Mouse (Mus musculus): ENCODE measurements at regions not wholly inside any gene's neighbourhood (a gene's known extent, or its start where the extent isn't known, plus 50 kb on each side); places are given as distances from the start of the nearest gene placed in this dataset.

DNA sequence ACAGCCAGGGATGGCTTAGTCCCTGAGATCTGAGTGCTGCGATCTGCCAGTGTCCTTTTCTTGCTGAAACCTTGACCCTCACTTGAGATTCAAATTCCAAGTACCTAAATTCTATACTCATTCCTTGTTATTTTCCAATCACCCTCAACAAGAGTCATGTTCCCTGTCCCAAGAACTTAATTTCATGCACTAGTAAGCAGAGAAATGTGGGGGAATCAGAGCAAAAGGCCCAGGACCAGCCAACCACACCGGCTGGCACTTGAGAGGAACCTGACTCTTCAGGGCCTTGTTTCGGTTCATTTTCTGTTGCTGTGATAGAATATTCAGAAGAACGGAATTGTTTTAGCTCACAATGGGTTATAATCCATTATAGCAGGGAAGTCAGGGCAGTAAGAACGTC lies 583.7 kb upstream of the Adam5 start:
- DNase-seq (ENCODE audit: extremely low read depth, low read depth, low spot score) = no peak

DNA sequence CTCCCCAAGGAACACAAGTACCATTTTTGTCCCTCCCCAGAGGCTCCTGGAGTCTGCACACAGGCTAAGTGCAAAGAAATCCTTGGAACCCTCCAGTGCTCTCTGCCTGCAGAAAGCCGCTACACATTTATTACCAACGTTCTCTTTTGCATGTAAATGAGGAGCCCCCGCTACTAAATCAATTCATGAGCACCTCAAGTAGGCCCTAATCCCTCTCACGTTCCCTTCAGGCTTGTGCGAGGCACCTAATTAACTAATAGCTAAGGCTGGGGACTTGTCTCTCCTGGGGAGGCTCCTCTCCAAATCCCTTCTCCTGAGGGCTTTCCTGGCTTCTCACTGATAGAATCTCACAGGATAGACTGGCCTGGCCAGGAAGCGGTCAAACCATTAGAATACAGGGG lies 568.6 kb upstream of the Adam5 start:
- no peak for DNase-seq (ENCODE audit: extremely low read depth, low read depth, low spot score)

GRCm38 (mm10) chr8:25389947-25390346 lies 565.8 kb upstream of the Adam5 start:
- no peak for DNase-seq (ENCODE audit: extremely low read depth, low read depth, low spot score)

DNA sequence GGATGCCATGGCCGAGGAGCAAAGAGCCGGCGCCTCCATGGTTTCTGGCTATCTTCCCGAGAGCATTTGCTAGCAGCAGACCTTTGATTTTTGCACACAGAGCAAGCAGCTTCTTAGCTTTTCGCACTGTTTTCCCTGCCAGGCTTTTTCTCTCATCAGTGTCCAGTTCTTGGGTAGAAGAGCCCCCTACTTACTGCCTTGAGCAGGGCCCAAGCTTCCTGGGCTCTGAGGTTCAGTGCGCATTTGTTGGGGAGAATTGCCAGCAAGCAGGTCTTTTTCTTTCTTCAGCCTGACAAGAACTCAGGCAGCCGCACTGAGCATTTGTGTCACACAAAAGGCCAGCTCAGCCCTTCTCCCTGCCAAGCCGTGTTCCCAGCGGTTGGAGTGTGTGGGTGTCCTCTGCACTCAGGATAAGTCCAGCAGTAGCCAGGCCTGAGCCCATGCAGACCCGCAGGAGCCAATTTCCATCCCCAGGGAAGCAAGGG lies 565.2 kb upstream of the Adam5 start:
- DNase-seq (ENCODE audit: extremely low read depth, low read depth, low spot score) = no peak

DNA sequence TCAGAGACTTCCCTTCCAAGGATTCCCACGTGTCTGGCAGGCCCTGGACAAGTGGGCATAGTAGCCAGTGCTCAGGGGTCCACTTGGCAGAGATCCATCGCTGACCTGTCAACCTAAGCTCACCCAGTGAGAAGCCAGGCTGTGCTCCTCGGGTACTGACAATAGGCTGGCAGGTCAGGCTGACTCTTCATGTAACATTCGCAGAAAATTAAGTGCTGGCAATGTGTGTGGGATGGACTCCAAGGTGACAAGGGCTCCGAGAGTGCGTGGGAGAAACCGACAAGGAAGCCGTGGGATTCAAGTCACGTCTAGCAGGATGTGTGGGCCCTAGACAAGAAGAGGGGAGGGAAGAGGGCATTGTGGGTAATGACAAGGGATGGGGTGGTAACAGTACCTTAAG lies 564.6 kb upstream of the Adam5 start:
- no peak for DNase-seq (ENCODE audit: extremely low read depth, low read depth, low spot score)

DNA sequence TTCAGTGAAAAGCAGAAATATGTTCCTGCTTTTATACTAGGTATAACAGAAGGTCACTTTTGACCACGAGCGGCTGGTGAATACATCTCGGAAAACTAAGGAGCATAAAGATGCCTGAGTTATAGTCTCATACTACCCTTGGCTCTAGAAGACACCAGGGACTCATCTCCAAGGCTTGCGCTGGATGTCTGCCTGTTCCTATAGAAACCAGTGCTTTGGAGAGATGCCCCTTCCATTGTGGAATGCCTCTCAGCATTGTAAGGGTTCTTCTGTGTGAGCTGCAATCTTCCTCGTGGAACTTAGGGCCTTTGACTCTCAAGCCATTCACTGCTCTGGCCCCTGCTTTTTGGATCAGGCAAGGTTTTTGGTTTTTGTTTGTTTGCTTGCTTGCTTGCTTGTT lies 561.0 kb upstream of the Adam5 start:
- DNase-seq (ENCODE audit: extremely low read depth, low read depth, low spot score) = no peak

GRCm38 (mm10) chr8:25384591-25384990 lies 560.4 kb upstream of the Adam5 start:
- no peak for DNase-seq (ENCODE audit: extremely low read depth, low read depth, low spot score)

DNA sequence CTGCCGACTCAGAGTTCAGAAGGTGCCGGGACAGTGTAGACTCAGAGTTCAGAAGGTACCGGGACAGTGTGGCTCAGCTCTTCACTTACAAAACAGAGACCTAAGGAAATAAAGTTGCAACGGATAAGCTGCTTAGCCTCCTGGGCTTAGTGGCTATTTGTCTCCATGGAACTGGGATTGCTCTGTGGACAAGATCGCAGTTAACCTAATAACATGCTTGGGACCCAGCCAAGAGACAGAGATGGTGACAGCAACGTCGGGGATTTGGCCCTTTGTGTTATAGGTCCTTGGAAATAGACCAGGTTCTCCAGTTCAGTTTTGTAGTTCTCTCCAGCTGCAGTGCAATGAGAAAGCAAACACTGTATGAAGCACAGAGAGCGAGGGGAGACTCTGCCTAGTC lies 549.1 kb upstream of the Adam5 start:
- peak; percentile 68 for DNase-seq (ENCODE audit: extremely low read depth, low read depth, low spot score)

- DNase-seq (ENCODE audit: extremely low read depth, low read depth, low spot score) = no peak
These were observed 546.8 kb upstream of the Adam5 start for GRCm38 (mm10) chr8:25370947-25371346.

DNA sequence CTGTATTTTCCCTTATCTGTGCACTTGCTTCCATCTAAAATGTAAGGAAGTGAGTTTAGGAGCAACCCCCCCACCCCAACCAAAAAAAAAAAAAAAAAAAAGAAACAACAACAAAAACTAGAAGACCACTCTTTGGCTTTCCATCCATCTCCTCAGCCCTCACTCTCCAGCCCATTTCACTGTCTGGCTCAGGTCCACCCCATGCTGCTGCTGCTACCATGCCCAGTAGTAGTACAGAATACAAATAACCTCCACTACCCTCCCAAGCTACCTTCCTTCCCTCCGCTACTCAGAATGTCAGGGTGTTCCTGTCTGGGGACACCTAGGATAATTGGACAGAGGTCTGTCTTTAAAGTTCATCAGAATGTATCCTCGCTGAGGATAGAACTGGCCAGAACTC lies 545.2 kb upstream of the Adam5 start:
- no peak for DNase-seq (ENCODE audit: extremely low read depth, low read depth, low spot score)

DNA sequence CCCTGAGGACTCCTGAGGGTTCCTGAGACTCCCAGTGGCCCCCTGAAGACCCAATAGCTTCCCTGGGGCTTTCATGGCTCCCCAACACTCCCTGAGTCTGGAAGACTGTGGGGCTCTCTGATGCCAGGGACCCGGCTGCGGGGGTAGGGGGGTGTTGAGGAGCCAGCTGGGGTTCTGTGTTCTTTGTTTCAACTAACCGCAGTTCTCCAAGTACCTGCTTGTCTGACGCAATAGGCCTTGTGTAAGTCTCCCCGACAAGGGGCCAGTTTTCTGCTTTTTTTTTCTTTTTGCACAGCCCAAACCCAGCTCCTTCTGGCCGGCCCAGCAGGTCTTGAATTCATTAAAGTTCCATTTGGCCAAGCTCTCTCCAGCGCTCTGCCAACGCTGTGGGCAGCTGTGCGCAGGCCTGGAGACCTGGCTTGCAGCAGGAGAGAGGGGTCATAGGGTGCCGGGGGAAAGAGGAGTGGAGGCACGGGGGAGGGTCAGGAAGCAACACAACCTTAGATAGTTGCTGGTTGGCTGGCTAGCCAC lies 544.5 kb upstream of the Adam5 start:
- DNase-seq (ENCODE audit: extremely low read depth, low read depth, low spot score) = peak; percentile 61

GRCm38 (mm10) chr8:25367806-25368549 lies 543.8 kb upstream of the Adam5 start:
- no peak for DNase-seq (ENCODE audit: extremely low read depth, low read depth, low spot score)

DNA sequence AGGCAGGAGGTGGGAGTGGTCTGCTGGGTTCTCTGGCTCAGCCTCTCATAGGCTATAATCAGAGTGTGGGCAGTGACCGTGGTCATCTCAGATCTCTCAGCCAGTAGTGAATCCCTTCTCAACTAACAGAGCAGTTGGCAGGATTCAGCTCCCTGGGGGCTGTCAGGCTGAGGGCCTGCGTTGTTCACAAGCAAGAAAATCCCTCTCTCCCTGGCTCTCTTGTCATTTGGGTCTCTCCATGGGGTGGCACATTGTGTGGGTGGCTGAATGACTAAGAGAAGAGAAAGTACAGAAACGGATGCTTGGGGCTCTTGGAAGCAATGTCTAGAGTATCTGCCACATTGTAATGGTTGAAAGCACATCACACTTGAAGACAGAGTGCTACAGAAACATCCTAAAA lies 542.0 kb upstream of the Adam5 start:
- DNase-seq (ENCODE audit: extremely low read depth, low read depth, low spot score) = peak; percentile 43

- no peak for DNase-seq (ENCODE audit: extremely low read depth, low read depth, low spot score)
These were observed 538.5 kb upstream of the Adam5 start for GRCm38 (mm10) chr8:25362656-25363055.

GRCm38 (mm10) chr8:25362146-25362545 lies 538.0 kb upstream of the Adam5 start:
- no peak for DNase-seq (ENCODE audit: extremely low read depth, low read depth, low spot score)

DNA sequence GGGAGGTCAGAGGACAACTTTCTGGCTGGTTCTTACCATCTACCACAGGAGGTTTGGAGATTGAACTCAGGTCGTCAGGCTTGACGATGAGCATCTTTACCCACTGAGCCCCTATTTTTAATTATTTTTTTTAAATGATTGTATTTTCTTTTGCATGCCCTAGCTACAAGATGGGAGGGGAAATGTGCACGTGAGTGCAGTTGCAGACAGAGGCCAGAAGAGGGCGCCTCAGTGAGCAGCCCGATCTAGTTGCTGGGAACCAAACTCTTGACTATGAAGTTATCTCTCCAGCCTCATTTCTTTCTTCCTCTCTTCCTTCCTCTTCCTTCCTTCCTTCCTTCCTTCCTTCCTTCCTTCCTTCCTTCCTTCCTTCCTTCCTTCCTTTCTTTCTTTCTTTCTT lies 537.3 kb upstream of the Adam5 start:
- no peak for DNase-seq (ENCODE audit: extremely low read depth, low read depth, low spot score)

- peak; percentile 54 for DNase-seq (ENCODE audit: extremely low read depth, low read depth, low spot score)
These were observed 534.5 kb upstream of the Adam5 start for GRCm38 (mm10) chr8:25358539-25359165.

DNA sequence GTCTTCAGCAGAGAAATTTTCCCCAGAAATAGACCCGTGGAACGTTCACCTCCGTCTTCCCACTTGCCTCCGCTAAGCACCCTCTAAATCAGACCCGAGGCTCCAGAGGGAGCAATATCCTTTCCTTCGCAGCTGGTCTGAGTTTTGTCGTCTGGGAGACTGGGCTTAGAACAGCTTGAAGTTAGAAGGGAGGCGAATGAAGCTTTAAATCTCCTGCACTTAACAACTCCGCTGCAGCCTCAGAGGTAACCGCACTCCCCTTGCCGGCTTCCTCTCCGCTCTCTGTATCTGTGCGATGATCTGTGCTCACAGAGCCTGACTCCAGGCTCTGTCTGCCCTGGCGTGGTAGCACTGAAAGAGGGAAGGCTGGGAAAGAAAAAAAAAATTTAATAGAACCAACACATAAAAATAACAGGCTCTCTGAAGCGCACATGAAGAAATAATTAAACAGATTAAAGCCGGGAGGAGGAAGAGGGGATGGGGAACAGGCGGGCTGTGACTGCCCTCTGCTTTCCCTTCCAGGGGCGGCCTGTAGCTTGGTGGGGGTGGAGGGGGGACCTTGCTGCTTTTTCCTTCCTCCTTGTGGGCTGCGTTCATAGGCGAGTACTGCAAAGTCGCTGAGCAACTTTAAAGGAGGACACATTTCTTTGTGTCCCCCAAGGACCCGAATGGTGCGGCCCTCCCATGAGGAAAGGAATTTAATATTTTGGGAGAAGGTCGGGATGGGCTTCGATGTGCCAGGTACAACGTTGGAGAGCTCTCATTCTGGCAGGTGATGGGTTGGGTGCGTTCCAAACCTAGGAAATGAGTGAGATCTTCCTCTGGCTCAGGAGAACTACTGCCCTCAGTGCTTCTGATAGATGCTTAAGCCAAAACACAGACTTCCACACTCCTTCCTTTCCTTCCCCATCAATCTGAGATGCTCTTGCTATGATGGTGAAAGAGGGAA lies 529.9 kb upstream of the Adam5 start:
- no peak for DNase-seq (ENCODE audit: extremely low read depth, low read depth, low spot score)

DNA sequence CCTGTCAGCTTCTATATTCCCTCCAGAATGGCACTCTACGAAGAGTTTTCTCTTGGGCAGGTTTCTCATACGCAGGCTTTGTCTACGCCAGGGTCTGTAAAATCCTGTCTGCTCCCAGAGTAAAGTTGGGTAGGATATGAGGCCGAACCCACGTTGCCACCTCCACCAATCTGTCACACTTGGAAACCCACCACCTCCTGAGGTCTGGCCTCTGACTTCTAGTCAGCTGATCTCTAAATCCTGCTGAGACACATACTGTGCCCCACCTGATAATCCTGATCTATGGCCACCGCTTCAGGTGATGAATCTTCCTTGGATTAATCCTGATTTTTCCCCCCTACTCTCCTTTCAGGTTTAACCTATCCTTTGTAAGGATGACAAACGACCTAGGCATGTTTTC lies 529.2 kb upstream of the Adam5 start:
- DNase-seq (ENCODE audit: extremely low read depth, low read depth, low spot score) = no peak

DNA sequence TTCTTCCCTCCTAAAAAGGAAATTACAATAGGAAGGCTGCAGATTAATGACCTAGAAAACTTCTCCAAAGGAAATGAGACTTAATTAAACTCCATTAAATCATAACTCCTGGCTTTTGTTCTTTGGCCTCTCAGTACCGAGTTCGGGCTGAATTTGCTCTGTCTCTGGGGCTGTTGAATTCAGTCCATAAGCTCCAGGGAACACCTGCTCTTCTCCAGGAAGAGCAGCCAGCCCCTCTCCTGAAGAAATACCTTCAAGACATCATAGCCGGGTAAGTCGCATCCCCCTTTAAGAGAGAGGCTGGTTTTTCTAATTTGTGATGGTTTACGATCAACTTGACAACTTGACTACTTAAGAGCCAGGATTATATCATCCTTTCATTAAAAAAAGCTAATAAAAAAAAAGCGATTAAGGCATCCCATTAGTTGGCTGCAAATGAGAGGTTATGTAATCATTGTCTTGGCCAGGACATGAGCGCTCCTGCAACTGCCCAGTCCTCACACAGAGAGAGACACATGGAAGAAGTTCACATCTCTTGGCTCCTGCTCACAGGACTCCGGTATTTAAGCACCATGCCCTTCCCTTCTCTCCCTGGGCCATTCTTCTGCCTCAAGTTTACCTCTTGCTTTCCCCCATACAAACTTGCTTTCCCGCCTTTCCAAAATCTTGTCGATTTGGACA lies 524.0 kb upstream of the Adam5 start:
- DNase-seq (ENCODE audit: extremely low read depth, low read depth, low spot score) = peak; percentile 56

GRCm38 (mm10) chr8:25343160-25343602 lies 519.0 kb upstream of the Adam5 start:
- DNase-seq (ENCODE audit: extremely low read depth, low read depth, low spot score) = no peak

All from fat pad, adult 2 months (tissue).